Mouse (Mus musculus): ENCODE results near the gene St6galnac5.

DNA sequence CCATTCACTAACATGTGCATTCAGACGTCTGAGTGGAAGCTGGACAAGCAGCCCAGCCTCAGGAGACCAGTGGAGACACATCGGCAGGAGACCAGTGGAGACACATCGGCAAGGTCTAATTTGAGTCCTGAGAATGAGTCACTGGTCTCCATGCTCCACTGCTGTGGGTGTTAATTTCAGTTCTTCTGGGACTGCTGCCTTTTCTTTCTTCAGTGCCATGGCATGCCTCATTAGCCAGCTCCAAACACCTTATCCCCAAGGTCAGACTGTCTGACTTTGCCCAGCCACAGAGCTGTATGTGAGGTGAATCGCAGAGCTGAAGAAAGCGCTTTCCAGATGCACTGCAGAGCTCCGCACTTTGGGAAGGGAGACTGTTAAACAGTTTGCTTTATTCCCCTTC is 140.8 kb downstream of the St6galnac5 start:
- no peak for TF ChIP-seq CTCF (conservative IDR thresholded peaks at IDR 0.05; ENCODE audit: insufficient read depth, insufficient read length, low read depth, low read length)
- no peak for TF ChIP-seq POLR2A (IDR thresholded peaks at IDR 0.05; ENCODE audit: low read depth, low read length)
